Mouse (Mus musculus): Measurements from ENCODE around the gene Gja4. TPM values are rescaled to one million over a fixed set of nuclear protein-coding genes. Genes with fewer than 3 reads are reported as not detected.

Gene Gja4
- polyA plus RNA-seq, 1 experiment from 2014 or later: 19.4 TPM

GRCm38 (mm10) chr4:127278451-127279001 is 35.3 kb downstream of the Gja4 start:
- peaks cover 5% of the 10 kb centered on the region; the same call in 1 of the 2 replicates for H3K4me1 ChIP-seq
- WGBS: 60% methylated on average over 9 of the region's 9 CpGs
- no peak overlapping the region for H3K27ac ChIP-seq

DNA sequence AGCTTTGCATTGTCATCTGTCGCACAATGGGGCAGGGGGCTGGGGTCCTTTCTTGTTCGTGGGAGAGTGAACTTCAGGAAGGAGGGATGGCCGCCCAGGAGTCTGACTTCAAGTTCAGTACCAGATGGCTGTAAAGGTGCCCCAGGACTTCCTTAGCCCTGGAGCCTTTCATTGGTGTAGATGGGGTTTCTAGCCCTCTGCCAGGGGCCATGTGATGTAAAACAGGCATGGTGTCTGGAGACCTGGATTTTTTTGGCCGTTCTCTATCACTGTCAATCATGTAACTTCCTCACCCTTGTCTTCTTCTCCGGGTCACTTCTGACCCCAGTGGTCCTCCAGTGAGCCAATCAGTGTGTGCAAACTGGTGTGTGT is 49.7 kb downstream of the Gja4 start:
- Histone ChIP-seq H3K27ac (no peak overlapping the region), H3K4me2 (replicated peaks) (no peak overlapping the region), H3K4me3 (no peak overlapping the region), H3K9me3 (no peaks in the 10 kb centered on the region), H3K9ac (no peak overlapping the region), H3K4me1 (no peaks in the 10 kb centered on the region), H3K27me3 (replicated peaks) (peaks cover 5% of the 10 kb centered on the region; the same call in 1 of the 2 replicates), H3K36me3 (no peaks in the 10 kb centered on the region)
- WGBS: 56% methylated on average over 5 of the region's 5 CpGs
- no peak for ATAC-seq (ENCODE audit: low FRiP score, low read depth)

More at GRCm38 (mm10) chr4:127278451-127279001, 35.3 kb downstream of the Gja4 start:
- ATAC-seq (ENCODE audit: low FRiP score, low read depth): no peak
- Histone ChIP-seq H3K36me3 (no peaks in the 10 kb centered on the region), H3K9me3 (no peaks in the 10 kb centered on the region), H3K9ac (no peak overlapping the region), H3K4me2 (replicated peaks) (no peak overlapping the region), H3K27me3 (replicated peaks) (no peaks in the 10 kb centered on the region), H3K4me3 (no peak overlapping the region)

GRCm38 (mm10) chr4:127263438-127264182 is 50.2 kb downstream of the Gja4 start:
- no peak for ATAC-seq (ENCODE audit: low FRiP score, low read depth)
- no peaks in the 10 kb centered on the region for H3K36me3 ChIP-seq
- H3K4me1 ChIP-seq: no peaks in the 10 kb centered on the region
- H3K4me3 ChIP-seq: no peak overlapping the region
- H3K9me3 ChIP-seq: no peaks in the 10 kb centered on the region
- H3K9ac ChIP-seq: no peak overlapping the region
- H3K27ac ChIP-seq: no peak overlapping the region
- no peak overlapping the region for H3K4me2 ChIP-seq (replicated peaks)
- WGBS: 55% methylated on average over 19 of the region's 19 CpGs
- peaks cover 5% of the 10 kb centered on the region; the same call in 1 of the 2 replicates for H3K27me3 ChIP-seq (replicated peaks)

- H3K36me3 ChIP-seq: no peaks in the 10 kb centered on the region
- H3K4me2 ChIP-seq (replicated peaks): no peak overlapping the region
- no peaks in the 10 kb centered on the region for H3K27me3 ChIP-seq (replicated peaks)
- H3K4me3 ChIP-seq: no peak overlapping the region
- no peak for ATAC-seq (ENCODE audit: low FRiP score, low read depth)
- WGBS: 93% methylated on average over 14 of the region's 14 CpGs
- no peaks in the 10 kb centered on the region for H3K9me3 ChIP-seq
- no peak overlapping the region for H3K9ac ChIP-seq
- H3K27ac ChIP-seq: no peak overlapping the region
- H3K4me1 ChIP-seq: no peaks in the 10 kb centered on the region
These were observed 52.2 kb downstream of the Gja4 start for GRCm38 (mm10) chr4:127261601-127262000.

Other genes with a start within 250 kb of the Gja4 start
- gene Zmym6, start 236.7 kb downstream of the Gja4 start, polyA plus RNA-seq (2016; fragmentation: Nextera tagmentation; extraction: Ambion mirVana): 32.5 and 33.1 TPM in 2 replicates
- 13.9 and 15.4 TPM in 2 replicates for gene Tmem35b, start 190.3 kb downstream of the Gja4 start, polyA plus RNA-seq (2016; fragmentation: Nextera tagmentation; extraction: Ambion mirVana)
- 10.8 and 11.7 TPM in 2 replicates for gene Dlgap3, start 144.8 kb downstream of the Gja4 start, polyA plus RNA-seq (2016; fragmentation: Nextera tagmentation; extraction: Ambion mirVana)
- gene Smim12, start 70.3 kb downstream of the Gja4 start, polyA plus RNA-seq (2016; fragmentation: Nextera tagmentation; extraction: Ambion mirVana): 52.2 and 58.3 TPM in 2 replicates
- 0.77 and 0.85 TPM in 2 replicates for gene Gjb3, start 16.8 kb upstream of the Gja4 start, polyA plus RNA-seq (2016; fragmentation: Nextera tagmentation; extraction: Ambion mirVana)
- gene Gjb4, start 40.0 kb upstream of the Gja4 start, polyA plus RNA-seq (2016; fragmentation: Nextera tagmentation; extraction: Ambion mirVana): not detected in 2 replicates
- 0.41 and 0.43 TPM in 2 replicates for gene Gjb5, start 44.1 kb upstream of the Gja4 start, polyA plus RNA-seq (2016; fragmentation: Nextera tagmentation; extraction: Ambion mirVana)